Mouse (Mus musculus): ENCODE measurements around the gene Rpf2. TPM values are rescaled to one million over a fixed set of nuclear protein-coding genes. Genes with fewer than 3 reads are reported as not detected.

Rpf2 gene
- total RNA-seq, 2 experiments from 2014 or later: 15.5 to 18.4 TPM

GRCm38 (mm10) chr10:40256716-40257115 is 9.9 kb upstream of the Rpf2 start:
- ATAC-seq (replicated peaks; ENCODE audit: low FRiP score, poor library complexity, severe bottlenecking): peak; percentile 72

DNA sequence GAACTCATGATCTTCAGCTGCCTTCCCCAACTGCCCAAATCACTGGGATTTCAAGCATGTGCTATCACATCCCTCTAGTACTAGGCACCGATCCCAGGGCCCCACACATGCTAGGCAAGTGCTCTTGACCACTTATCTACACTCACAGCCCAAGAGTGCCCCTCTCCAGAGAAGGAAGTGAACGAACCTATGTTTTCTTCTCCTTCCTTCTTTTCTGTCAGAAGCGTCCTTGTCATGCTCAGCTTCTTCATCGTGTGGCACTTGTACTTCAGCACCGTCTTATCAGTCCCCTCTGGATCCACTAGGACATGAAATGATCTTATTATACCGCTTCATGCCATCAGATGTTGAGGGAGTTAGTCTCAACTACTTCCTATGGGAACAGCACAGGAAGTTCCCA is 4.1 kb upstream of the Rpf2 start:
- ATAC-seq (replicated peaks; ENCODE audit: low FRiP score, poor library complexity, severe bottlenecking): no peak

DNA sequence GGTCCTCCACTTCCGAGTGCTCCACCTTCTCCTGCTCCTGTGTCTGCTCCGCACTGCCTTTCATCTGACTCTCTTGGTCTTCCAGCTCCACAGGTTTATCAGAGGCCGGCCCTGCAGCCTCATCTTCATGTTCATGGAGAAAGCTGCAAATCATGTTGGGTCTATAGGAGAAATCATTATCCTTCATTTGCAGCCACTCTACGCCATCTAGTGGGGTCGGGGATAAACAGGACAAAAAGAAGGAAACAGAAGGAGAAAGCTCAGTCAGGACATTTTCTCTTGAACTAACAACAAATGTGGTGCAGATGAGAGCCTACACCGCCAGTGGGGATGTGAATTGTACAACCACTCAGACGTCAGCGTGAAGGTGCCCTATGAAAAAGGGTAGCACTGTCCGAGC is 2.8 kb upstream of the Rpf2 start:
- no peak for ATAC-seq (replicated peaks; ENCODE audit: low FRiP score, poor library complexity, severe bottlenecking)

DNA sequence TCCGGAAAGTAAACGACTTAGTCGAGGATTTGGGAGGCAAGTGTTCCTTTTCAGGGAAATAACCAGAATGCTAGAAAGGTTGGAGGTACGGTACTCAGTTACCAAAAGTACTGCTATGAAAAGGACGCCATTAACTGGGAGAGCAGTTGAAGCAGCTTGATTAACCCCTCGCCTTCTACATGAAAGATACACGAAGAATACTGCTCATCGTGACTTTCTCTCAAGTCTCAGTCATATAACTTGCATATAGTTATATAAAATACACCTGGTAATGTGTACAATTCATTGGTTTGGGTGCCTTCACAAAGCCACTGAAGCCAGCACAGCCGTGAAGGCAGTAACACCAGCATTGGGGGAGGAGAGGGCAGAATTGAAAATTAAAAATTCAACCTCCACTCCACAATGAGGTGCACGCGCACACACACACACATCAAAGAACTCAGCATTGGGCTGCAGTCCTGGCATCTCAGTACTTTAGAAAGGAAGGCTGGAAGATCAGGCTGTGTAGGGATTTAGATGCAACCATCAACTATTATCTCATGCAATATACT is 405 bp upstream of the Rpf2 start:
- ATAC-seq (replicated peaks; ENCODE audit: low FRiP score, poor library complexity, severe bottlenecking): peak; percentile 28; the same call in 1 of the 2 replicates

- no peak for ATAC-seq (replicated peaks; ENCODE audit: low FRiP score, poor library complexity, severe bottlenecking)
Observed at GRCm38 (mm10) chr10:40237826-40238225, 9.0 kb downstream of the Rpf2 start.

DNA sequence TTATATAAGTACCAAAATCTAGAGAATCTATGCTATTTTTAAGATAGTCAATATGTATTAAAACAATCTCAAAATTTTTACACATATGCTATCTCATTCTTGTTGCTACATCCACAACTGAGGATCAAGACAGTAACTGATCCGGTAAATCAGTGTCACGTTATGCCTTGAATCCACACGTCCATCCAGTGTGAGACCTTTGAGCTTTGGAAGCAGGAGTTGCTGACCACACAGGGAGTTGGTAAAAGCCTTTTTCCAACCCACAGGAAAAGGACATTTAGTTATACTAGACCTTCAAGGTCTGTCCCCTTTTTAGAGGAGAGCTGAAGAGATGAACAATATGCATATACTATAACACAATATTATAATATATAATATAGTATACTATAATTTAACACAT is 13.6 kb downstream of the Rpf2 start:
- ATAC-seq (replicated peaks; ENCODE audit: low FRiP score, poor library complexity, severe bottlenecking): no peak

GRCm38 (mm10) chr10:40232442-40232841 is 14.4 kb downstream of the Rpf2 start:
- ATAC-seq (replicated peaks; ENCODE audit: low FRiP score, poor library complexity, severe bottlenecking): no peak

DNA sequence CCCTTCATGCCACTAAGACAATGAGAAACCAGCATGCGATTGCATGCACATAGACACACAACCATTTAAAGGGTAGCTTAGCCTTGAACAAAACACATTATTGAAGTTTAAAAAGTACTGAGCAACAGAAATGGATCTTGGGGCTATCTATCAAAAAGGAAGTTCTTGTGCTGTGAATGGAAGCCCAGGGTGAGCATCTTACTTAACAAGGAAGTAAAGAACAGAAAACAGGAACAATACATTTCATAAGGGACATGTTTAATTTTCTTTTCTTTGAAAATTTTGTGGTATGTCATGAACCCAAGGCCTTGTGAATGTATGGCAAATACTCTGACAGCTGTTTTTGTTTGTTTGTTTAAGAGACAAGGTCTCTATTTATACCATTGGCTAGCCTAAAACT is 17.1 kb downstream of the Rpf2 start:
- no peak for ATAC-seq (replicated peaks; ENCODE audit: low FRiP score, poor library complexity, severe bottlenecking)

- no peak for ATAC-seq (replicated peaks; ENCODE audit: low FRiP score, poor library complexity, severe bottlenecking)
Observed at GRCm38 (mm10) chr10:40227660-40228303, 19.1 kb downstream of the Rpf2 start.

DNA sequence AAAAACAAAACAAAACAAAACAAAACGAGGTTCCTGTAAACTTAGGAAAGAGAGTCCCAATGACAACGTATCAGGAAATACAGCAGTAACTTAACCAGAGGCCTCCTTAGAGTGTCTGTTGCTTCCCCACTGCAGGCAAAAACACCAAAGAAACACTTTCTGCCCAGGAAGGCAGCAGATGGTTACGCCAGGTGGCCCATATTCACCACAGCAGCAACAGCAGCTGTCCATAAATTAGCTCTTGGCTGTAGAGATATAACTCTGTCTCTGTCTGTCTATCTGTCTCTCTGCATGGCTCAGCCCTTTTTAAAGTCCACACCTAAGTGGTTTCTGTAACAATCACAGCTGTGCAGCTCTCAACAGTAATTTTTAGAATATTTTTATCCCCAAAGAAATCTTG is 28.0 kb downstream of the Rpf2 start:
- ATAC-seq (replicated peaks; ENCODE audit: low FRiP score, poor library complexity, severe bottlenecking): no peak

DNA sequence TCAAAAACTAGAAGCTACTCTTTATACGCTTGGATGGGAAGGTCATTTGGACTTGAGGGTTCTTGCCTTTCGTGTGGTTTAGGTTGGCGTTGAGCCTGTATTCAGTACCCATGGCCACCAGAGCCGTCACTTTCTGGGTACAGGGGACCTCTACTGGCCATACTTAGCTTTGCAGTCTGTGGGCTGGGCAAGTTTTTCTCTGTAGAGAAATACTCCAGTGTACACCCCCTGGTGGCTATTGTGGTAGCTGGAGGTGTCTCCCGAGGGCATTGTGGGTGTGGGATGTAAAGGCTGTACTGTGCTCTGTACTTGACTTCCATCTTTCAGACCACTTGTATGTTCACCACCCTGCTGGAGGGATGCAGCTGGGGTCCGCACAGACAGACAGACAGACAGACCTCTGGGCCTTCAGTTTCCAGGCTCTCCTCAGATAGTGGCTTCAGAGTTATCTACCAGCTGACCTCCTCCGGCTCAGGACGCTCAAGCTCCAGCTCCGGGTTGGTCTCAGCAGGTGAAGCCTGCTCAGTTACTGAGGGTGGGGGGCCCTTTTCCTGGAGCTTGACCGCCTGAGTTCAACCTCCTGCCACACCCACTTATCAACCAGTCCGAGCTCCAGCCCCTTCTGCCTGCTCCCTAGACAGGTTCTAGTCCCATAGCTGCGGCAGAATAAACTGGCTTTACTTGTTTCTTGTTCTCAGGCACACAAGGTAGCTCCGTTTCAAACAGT is 34.2 kb downstream of the Rpf2 start:
- peak; percentile 100 for ATAC-seq (replicated peaks; ENCODE audit: low FRiP score, poor library complexity, severe bottlenecking)

GRCm38 (mm10) chr10:40195001-40195400 is 51.8 kb downstream of the Rpf2 start:
- no peak for ATAC-seq (replicated peaks; ENCODE audit: low FRiP score, poor library complexity, severe bottlenecking)

DNA sequence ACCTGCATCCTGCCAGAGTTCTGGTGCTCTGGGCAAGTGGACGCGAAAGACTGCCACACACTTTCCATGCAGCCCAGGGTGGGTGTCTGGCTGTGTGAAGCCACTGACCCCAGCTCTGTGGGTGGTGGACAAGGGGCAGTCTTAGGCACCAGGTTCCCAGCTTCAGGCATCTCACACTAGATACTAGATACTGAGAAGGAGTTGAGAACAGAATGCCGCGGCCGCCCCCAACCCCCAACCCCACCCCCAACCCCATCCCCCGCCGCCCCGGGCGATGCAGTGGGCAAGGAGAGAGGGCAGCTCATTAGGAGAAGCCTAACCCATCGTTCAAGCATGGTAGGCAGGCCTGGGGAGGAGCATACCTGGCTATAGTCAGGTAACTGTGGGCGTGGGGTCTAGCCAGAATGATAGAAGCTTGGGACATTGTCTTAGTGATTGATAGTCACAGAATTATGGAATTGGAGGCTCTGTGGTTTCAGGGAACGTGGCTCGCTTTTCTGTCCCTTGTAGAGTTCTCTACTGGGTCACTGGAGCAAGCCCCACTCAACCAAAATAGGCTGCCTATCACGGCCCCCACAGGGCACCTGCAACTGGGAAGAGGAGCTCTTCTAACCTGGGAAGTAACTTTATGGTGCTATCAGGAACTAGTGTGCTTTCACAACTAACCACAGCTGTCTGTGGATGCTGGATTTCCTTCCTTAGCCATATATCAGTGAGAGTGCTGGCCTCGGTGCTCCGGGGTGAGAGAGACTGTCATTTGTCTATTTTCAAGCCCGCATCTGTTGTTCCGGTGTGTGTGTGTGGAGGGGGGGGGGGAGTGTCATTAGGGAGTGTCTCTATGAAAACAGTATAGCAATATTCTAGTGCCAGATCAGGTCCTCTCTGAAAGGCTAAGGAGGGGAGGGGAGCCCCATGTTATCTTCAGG is 54.6 kb downstream of the Rpf2 start:
- ATAC-seq (replicated peaks; ENCODE audit: low FRiP score, poor library complexity, severe bottlenecking): no peak

GRCm38 (mm10) chr10:40191338-40191979 is 55.4 kb downstream of the Rpf2 start:
- 0 out of 2 replicates have a peak, but pooled peaks have one; percentile 20 for ATAC-seq (replicated peaks; ENCODE audit: low FRiP score, poor library complexity, severe bottlenecking)

DNA sequence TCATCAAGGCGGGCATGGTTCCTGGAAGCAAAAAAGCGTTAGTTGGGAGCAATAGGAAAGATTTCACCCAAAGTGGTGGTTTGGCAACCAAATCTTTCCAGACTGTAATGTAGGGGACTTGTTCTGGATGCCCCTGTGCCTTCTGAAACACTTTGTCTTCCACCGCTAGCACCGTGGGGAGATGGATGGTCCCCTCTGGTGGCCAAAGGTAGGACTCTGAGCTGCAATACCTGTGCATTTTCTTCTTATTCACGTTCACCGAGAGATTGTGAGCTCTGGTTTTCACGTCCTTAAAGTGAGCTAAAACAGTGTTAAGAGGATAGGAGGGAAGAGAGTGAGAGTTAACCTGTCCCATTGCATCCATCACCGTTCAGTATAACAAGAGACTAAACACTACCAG is 56.0 kb downstream of the Rpf2 start:
- ATAC-seq (replicated peaks; ENCODE audit: low FRiP score, poor library complexity, severe bottlenecking): no peak

DNA sequence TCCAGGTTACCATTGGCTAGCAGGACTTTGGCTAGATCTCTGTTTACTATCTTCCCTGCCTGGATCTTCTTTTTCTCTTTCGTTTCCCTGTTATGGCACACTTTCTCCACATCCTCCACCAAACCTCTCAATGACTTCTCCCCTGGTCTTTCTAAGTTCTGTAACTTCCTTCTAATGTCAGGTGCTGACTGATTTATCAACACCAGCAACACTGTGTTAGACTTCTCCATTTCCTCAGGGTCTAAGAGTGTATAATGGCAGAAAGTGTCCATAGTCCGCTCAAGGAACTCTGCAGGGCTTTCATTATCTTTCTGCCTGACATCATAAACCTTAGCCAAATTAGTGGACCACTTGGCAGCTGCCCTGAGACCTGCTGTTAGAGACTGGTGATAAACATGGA is 57.1 kb downstream of the Rpf2 start:
- ATAC-seq (replicated peaks; ENCODE audit: low FRiP score, poor library complexity, severe bottlenecking): no peak

DNA sequence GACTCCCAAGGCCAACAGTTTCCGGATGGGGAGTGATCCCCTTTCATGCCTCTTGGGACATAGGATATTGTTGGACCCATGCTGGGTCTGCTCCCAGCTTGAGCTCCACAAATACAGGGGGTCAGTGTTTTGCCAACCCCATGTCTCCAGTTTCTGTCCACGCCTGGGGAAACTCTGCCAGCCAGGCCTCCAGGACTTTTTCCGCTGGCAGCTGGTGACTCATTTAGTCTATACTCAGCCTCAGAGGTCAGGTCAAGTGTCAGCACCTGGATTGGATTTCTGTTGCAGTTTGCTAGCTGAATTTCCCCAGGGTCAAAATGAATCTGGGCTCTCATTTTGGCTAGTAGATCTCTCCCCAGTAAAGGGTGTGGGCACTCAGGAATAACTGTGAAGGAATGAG is 58.0 kb downstream of the Rpf2 start:
- ATAC-seq (replicated peaks; ENCODE audit: low FRiP score, poor library complexity, severe bottlenecking): no peak

GRCm38 (mm10) chr10:40185956-40186355 is 60.9 kb downstream of the Rpf2 start:
- ATAC-seq (replicated peaks; ENCODE audit: low FRiP score, poor library complexity, severe bottlenecking): no peak

- ATAC-seq (replicated peaks; ENCODE audit: low FRiP score, poor library complexity, severe bottlenecking): no peak
Observed at GRCm38 (mm10) chr10:40180011-40180410, 66.8 kb downstream of the Rpf2 start.

DNA sequence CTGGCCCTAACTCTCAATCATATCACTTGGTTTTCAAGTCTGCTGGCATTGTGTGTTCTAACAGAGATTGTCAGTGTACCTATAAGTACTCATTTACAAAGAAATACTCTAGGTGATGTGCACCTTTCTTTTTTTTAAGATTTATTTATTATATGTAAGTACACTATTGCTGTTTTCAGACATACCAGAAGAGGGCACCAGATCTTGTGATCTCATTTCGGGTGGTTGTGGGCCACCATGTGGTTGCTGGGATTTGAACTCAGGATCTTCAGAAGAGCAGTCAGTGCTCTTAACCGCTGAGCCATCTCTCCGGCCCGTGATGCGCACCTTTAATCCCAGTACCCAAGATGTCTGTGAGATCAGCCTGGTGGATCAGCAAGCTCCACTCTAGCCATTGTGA is 67.7 kb downstream of the Rpf2 start:
- ATAC-seq (replicated peaks; ENCODE audit: low FRiP score, poor library complexity, severe bottlenecking): no peak
